Mouse (Mus musculus) kidney, postnatal 25 days (tissue): Measurements from ENCODE around the gene Card11.

ENCODE experiments used
- DNase-seq, 2 experiments: peaks; one replicate each; pipeline ENCODE4 v3.0.0; 2021; ENCODE audit warnings: mixed read lengths in 2 of 2

The Card11 gene

GRCm38 (mm10) chr5:140992093-140993070, 8.0 kb downstream of the Card11 start:
- DNase-seq, result no peak

DNA sequence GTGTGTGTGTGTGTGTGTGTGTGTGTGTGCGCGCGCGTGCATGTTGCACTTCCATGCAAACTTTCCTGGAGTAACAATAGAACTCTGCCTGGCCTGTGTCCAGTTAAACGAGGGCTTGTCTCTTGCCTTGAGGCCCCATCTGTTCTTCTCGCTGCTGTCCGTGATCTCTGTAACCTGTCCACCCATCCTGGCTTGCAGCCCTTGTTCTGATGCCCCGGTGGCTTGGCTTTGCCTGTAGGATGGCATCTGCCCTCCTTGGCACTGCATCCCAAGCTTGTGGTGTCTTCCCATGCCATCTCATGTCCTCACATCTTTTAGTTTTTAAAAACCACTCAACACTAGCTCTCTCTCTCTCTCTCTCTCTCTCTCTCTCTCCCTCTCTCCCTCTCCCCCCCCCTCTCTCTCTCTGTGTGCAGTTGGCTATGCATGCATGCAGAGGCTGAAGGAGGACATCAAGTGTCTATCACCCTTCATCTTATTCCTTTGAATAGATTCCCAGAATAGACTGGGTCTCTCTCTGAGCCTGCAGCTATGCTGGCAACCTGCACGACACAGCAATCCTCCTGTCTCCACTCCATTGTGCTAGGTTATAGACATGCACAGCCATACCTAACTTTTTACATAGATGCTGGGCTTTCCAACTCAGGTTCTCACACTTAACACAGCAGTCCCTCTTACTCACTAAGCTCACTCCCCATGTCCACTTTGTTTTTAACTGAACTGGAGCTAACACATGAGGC, 14.9 kb downstream of the Card11 start:
- DNase-seq, result no peak

DNA sequence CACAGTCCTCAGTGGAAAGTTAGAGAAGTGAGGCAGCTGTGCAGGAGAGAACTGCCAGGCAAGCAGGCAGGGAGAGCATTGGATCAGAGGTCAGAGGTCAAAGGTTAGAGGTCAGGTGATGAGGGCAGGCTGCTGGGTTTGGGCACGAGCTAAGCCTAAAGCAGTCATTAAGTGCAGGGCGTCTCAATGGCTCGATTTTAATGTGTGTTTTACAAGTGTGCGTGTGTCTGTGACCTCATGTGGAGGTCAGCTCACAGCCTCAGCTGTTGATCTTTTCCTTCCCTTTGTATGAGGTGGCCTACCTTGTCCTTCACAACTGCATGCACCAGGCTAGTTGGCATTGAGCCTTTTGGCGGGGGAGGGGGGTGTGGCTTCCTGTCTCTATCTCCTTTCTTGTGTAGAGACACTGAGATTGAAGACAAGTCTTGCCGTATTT, 19.0 kb downstream of the Card11 start:
- DNase-seq, result peak in 1 of 2 experiments; percentile 9

DNA sequence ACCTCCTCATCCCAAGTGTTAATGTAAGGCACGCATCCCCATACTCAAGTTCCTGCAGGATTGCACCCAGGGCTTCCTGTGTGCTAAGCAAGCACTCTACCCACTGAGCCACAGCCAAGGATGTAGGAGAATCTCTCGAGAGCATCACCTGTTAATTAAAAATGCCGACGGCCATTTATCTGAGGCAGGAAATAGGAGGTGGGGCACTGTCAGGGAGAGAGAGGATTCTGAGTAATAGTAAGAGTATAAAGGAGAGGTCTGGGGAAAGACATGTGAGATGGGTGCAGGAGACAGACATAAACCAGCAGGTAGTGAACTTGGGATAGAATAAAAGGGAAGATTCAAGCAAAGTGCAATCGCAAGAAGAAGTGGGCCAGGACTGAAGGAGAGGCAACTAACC, 19.6 kb downstream of the Card11 start:
- no peak for DNase-seq

GRCm38 (mm10) chr5:140980051-140980450, 20.3 kb downstream of the Card11 start:
- no peak for DNase-seq

- DNase-seq, result peak; percentile 73 to 81
Observed at GRCm38 (mm10) chr5:140962945-140963344, 37.4 kb downstream of the Card11 start.

DNA sequence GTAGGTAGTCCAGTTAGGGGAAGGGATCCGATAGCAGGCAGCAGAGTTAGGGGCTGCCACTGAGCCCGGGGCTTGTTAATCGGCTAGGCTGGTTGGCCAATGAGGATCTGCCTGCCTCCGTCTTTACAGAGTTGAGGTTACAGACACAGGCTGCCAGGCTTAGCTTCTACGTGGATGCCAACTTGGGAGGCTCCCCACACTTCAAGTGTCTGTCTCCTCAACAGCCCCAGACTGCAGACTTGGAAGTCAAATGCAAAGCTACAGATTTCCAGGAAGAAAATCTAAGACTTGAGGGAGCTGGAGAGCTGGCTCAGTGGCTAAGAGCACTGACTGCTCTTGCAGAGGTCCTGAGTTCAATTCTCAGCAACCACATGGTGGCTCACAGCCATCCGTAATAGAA, 39.6 kb downstream of the Card11 start:
- no peak for DNase-seq

DNA sequence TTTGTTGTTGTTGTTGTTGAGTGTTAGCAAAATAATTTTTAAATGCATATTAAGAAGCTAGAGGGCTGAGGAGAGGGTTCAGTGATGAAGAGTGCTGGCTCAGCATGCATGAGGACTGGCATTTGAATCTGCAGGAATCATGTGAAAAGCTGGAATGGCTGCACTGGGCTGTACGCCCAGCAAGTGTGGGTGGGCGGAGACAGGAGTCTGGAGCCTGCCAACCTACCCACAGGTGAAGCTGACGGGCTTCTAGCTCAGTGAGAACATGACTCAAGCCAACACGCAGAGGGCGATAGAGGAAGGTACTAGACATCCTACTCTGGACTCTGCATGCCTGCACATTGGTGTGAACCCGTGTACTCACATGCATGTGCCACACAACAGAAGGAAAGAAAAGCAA, 41.2 kb downstream of the Card11 start:
- DNase-seq, result peak; percentile 41 to 53

DNA sequence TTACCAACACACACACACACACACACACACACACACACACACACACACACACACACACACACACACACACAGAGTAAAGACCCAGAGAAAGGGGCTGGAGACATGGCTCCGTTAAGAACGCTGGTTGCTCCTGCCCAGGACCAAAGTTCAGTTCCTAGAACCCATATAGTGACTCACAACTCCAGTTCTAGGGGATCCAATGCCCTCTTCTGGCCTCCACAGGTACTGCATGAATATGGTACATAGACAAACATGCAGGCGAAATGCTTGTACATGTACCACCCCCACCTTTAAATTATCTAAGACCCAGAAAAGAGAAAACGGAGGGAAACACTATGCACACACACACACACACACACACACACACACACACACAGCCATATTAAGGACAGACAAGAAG, 43.3 kb downstream of the Card11 start:
- peak in 1 of 2 experiments; percentile 5 for DNase-seq

GRCm38 (mm10) chr5:140955666-140956065, 44.7 kb downstream of the Card11 start:
- DNase-seq, result no peak

GRCm38 (mm10) chr5:140951801-140952200, 48.6 kb downstream of the Card11 start:
- DNase-seq, result no peak

DNA sequence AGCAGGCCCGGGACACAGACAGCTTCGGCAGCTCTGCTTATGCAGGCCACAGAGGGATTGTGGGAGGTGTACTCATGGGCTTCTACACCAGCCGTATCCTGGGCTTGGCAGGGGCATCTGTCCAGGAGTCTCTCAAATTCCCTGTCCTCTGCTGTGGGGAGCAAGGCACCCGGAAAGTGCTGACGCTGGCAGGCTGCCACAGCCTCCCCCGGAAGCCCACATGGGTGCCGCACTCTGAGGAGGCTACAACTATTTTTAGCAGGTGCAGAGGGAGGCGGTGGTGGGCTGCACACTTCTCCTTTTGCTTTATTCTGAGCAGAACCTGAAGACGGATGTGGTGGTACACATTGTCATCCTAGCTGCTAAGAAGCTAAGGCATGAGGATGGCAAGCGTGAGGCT, 52.4 kb downstream of the Card11 start:
- no peak for DNase-seq

- no peak for DNase-seq
Observed at GRCm38 (mm10) chr5:140946034-140946433, 54.3 kb downstream of the Card11 start.

DNA sequence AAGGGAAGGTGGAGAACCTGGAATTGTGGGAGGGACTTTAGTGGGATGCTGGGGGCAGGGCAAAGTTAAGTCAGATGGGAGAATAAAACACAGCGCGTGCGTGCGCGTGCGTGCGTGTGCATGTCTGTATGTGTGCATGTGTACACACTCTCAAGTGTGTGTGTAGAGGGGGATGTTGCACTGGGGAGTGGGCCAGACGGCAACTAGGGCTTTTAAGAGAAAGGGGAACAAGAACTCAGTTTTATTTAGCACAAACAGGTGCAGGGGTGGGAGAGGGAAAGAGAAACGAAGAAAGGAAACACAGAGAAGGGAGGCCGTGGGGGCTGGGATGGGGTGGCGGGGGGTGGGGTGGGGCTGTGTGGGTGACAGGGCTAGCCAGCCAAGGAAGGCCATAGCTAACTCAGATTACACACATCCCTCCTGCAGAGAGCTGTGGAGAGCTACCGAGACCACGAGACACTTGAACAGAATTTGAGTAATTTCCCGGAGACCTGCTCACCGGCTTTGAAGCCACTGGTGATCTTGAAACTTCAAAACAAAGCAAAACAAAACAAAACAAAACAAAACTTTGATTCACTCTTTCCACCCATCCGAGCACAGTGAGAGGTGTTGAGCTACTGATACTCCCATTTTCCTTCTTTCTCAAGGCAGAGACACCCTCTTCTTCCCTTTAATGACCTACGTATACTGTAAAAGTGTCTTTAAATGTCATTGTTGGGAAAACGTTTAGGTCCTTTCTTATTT, 55.8 kb downstream of the Card11 start:
- DNase-seq, result no peak

GRCm38 (mm10) chr5:140940923-140941491, 59.4 kb downstream of the Card11 start:
- DNase-seq, result peak in 1 of 2 experiments; percentile 3

DNA sequence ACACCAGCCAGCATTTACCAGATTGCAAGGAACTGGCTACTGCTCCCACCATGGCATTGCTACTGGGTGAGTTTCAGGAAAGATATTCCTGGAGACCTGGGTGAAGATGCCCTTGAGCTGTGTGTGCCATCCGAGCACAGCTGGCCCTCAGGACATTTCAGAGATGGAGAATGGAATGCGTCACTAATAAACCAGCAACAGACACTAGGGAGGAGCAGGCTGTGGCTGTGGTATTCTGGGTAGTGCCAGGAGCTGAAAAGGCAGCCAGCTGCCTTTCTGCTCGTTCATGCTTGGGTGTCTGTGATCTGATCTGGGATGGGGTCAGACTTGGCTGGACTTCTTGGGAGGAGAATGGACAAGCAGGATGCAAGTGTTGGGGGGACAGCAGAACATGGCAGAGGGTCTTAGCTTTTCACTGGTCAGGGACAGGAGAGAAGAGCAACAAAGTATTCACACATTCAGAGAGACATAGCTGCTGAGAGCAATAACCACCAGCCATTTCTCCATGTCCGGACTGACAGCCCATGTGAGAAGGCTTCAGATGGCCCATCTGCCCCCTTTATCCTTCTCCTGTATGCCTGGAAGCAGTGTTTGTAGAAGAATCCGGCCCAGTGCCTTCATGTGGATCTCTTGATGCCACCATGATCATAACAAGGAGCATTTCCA, 60.0 kb downstream of the Card11 start:
- no peak for DNase-seq

- DNase-seq, result no peak
Observed at GRCm38 (mm10) chr5:140936816-140937215, 63.6 kb downstream of the Card11 start.

DNA sequence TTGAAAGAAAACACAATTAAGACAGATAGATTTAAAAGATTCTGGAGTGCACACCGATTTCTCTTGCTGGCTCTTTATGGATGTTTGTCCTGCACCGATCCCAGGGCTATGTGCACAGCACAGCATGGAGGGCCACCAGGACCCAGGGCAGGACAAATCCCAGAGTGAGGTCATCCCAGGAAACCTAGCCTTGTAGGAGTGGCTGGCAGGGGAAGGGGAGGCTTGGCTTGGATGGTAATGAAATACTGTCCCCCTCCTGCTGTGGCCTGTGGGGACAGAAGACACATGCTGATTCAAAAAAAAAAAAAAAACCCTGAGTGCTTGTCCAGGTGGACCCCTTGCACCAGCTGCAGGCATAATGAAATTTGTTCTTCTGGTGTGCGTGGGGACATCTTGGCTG, 64.5 kb downstream of the Card11 start:
- no peak for DNase-seq

DNA sequence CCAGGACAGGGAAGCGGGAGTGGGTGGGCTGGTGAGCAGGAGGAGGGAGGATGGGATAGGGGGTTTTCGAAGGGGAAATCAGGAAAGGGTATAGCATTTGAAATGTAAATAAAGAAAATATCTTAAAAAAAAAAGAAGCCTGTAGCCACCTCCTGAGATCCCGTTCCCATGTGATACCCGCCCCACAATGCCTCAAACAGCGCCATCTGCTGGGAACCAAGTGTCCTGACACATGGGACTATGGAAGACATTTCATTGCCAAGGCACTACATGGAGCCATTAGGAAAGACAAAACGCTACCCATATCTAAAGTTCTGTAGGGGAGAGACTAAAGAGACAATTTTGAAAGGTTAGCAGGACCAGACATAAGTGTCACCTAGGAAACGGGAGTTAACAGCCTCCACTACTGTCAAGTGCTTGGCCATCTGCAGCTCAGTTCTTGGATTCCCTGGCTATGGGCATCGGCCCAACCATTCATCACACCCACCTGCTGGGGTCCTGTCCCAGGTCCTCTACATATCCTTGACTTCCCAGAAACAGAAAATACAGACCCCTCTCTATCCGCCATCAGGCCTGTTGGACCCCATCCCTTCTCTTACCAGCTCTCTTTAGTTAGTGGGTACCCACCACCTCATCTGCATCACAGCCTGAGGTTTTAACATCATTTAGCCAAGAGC, 65.6 kb downstream of the Card11 start:
- DNase-seq, result no peak

GRCm38 (mm10) chr5:140931523-140932229, 68.7 kb downstream of the Card11 start:
- no peak for DNase-seq

- DNase-seq, result no peak
Observed at GRCm38 (mm10) chr5:140918519-140918918, 81.9 kb downstream of the Card11 start.
